Mouse (Mus musculus) heart, embryonic 11.5 days (tissue): ENCODE results near the gene Atpaf2. TPM values are rescaled to one million over a fixed set of nuclear protein-coding genes. Genes with fewer than 3 reads are reported as not detected.
A peak's percentile ranks its signal among the peaks of the same experiment; 100 is the strongest.

Source experiments
- ATAC-seq: fragments of 200-750 bp; cut with Nextera tagmentation; replicated peaks from 2 replicates; pipeline ENCODE4 v1.8.0; 2017; ENCODE audit warnings: moderate library complexity; ENCODE audit not compliant: insufficient number of reproducible peaks, low FRiP score, low TSS enrichment
- H3K27ac ChIP-seq: fragments of 300-500 bp; sonication (generic); 2 replicates; pipeline ENCODE4 v1.5.1; 2014; ENCODE audit warnings: mild to moderate bottlenecking, low read depth, low read length
- H3K27me3 ChIP-seq: fragments of 300-500 bp; sonication (generic); 2 replicates; pipeline ENCODE4 v1.6.1; 2014; ENCODE audit warnings: mild to moderate bottlenecking, low read length, mixed read lengths; ENCODE audit not compliant: control insufficient read depth, insufficient read depth
- H3K36me3 ChIP-seq: fragments of 300-500 bp; sonication (generic); 2 replicates; pipeline ENCODE4 v1.6.1; 2014; ENCODE audit warnings: mild to moderate bottlenecking, low read length, moderate library complexity, mixed read lengths; ENCODE audit not compliant: control insufficient read depth, insufficient read depth
- H3K4me1 ChIP-seq: fragments of 300-500 bp; sonication (generic); 2 replicates; pipeline ENCODE4 v1.6.1; 2014; ENCODE audit warnings: low read length; ENCODE audit not compliant: control insufficient read depth, insufficient read depth
- H3K4me2 ChIP-seq: fragments of 300-500 bp; sonication (generic); 2 replicates; pipeline ENCODE4 v1.6.1; 2014; ENCODE audit warnings: mild to moderate bottlenecking, moderate library complexity
- H3K4me3 ChIP-seq: fragments of 300-500 bp; sonication (generic); 2 replicates; pipeline ENCODE4 v1.5.1; 2014; ENCODE audit warnings: low read depth, low read length
- H3K9ac ChIP-seq: fragments of 300-500 bp; sonication (generic); 2 replicates; pipeline ENCODE4 v1.6.1; 2014; ENCODE audit warnings: mild to moderate bottlenecking, low read depth, low read length, moderate library complexity
- H3K9me3 ChIP-seq: fragments of 300-500 bp; sonication (generic); replicated peaks from 2 replicates; pipeline ENCODE4 v1.6.1; 2016; ENCODE audit warnings: low read length; ENCODE audit not compliant: control insufficient read depth
- WGBS: fragments of 180-500 bp; shearing (Covaris S2); extraction: QIAGEN DNeasy Blood & Tissue Kit; methylation state at CpG from one replicate; pipeline ENCODE4 v1.1.7; 2014; ENCODE audit not compliant: insufficient replicate concordance; 5-methylcytosine and 5-hydroxymethylcytosine counted together
- polyA plus RNA-seq: library from polyadenylated mRNA; unstranded; fragments of >200 nt; fragmentation: Nextera tagmentation; extraction: Ambion mirVana; gene quantifications from 2 replicates; pipeline ENCODE4 v1.2.1, GENCODE M21; 2014

Gene Atpaf2
- polyA plus RNA-seq, 1 experiment from 2014 or later = 52.2 TPM

DNA sequence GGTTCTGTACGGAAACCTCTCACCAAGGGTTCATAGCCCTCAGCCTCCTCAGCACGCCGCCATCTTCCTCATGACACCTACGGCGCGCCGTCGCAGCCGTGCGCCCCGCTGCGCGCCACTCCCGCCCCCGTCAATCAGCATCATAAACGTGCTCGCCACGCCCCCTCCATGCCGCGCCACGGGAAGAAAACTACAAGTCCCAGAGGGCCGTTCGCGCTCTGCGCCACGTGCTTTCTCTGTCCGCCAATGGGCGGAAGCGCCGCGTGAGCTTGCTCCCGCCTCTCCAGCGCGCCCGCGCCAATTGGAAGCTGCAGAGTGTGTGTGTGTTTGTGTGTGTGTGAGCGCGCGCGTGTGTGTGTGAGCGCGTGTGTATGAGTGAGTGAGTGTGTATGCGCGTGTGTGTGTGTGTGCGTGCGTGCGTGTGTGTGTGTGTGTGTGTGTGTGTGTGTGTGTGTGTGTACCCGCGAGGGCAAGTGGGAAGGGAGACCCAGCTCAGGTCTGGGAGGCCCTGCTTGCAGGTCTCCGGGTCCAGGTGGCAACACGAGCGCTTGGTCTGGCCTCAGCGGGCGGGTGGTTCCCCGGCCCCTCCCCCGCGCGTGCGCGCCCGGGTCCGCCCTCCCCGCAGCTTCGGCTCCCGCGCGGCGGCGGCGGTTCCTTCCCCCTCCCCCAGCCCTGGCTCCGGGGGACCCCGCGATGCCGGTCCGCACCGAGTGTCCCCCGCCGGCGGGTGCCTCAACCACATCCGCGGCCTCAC lies 1.1 kb downstream of the Atpaf2 start, which contains the start of gene Gid4:
Gene Gid4 (plus strand): TSS at position 183 of the 754 bp plus-strand sequence.
- peak within 1 kb of the TSS; percentile 89 for H3K27ac ChIP-seq
- H3K9ac ChIP-seq = peak within 1 kb of the TSS; percentile 95
- no peaks in the 10 kb centered on the region for H3K36me3 ChIP-seq
- H3K4me2 ChIP-seq = peak within 1 kb of the TSS; percentile 86
- H3K4me1 ChIP-seq = peaks cover 21% of the 10 kb centered on the region
- peak; percentile 95 for ATAC-seq
- no peaks in the 10 kb centered on the region for H3K27me3 ChIP-seq
- H3K4me3 ChIP-seq = peak within 1 kb of the TSS; percentile 79
- H3K9me3 ChIP-seq = no peaks in the 10 kb centered on the region
- under 1% methylated on average over 79 of the region's 81 CpGs for WGBS

DNA sequence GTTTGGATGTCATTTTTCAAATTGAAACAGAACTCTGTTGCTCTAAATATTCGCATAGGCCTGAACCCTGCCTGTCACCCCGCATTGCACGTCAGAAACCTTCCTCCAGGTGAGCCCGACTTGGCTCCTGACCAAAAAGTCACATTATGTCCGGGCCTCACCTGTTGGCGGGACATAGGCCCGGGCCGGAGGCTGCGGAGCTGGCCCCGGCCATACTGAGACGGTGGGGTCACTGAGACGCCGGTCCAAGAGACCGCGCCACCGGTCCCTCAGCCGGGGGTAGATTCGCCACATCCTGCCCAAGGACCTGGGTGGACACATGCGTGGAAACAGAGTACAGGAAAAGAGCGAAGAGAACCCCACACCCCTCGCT lies 1.7 kb downstream of the Atpaf2 start:
- H3K27me3 ChIP-seq = no peaks in the 10 kb centered on the region
- H3K4me1 ChIP-seq = peaks cover 21% of the 10 kb centered on the region
- under 1% methylated on average over 21 of the region's 21 CpGs for WGBS
- H3K9me3 ChIP-seq = no peaks in the 10 kb centered on the region
- H3K36me3 ChIP-seq = no peaks in the 10 kb centered on the region
- H3K9ac ChIP-seq = peak overlapping the region; percentile 84
- peak overlapping the region; percentile 42 for H3K27ac ChIP-seq
- H3K4me2 ChIP-seq = peak overlapping the region; percentile 86
- H3K4me3 ChIP-seq = peak overlapping the region; percentile 79
- ATAC-seq = peak; percentile 39

GRCm38 (mm10) chr11:60412921-60413320 lies 5.3 kb downstream of the Atpaf2 start:
- ATAC-seq = no peak
- Histone ChIP-seq H3K9ac (no peak overlapping the region), H3K4me3 (no peak overlapping the region), H3K27ac (no peak overlapping the region), H3K4me2 (no peak overlapping the region), H3K9me3 (no peaks in the 10 kb centered on the region), H3K36me3 (no peaks in the 10 kb centered on the region), H3K27me3 (no peaks in the 10 kb centered on the region), H3K4me1 (peaks cover 12% of the 10 kb centered on the region; the same call in 1 of the 2 replicates)
- WGBS = 88% methylated on average over 2 of the region's 2 CpGs

GRCm38 (mm10) chr11:60412173-60412572 lies 6.1 kb downstream of the Atpaf2 start:
- Histone ChIP-seq H3K27ac (no peak overlapping the region), H3K4me1 (peaks cover 12% of the 10 kb centered on the region; the same call in 1 of the 2 replicates), H3K9me3 (no peaks in the 10 kb centered on the region), H3K4me2 (no peak overlapping the region), H3K4me3 (no peak overlapping the region), H3K27me3 (no peaks in the 10 kb centered on the region), H3K9ac (no peak overlapping the region), H3K36me3 (peaks cover 2% of the 10 kb centered on the region; the same call in 1 of the 2 replicates)
- no peak for ATAC-seq
- WGBS = 18% methylated on average over 3 of the region's 3 CpGs

- Histone ChIP-seq H3K27ac (no peak overlapping the region), H3K9ac (no peak overlapping the region), H3K4me3 (no peak overlapping the region), H3K27me3 (no peaks in the 10 kb centered on the region), H3K36me3 (peaks cover 28% of the 10 kb centered on the region), H3K4me1 (no peaks in the 10 kb centered on the region), H3K9me3 (no peaks in the 10 kb centered on the region), H3K4me2 (no peak overlapping the region)
- no peak for ATAC-seq
- 89% methylated on average over 1 of the region's 1 CpGs for WGBS
These were observed 11.7 kb downstream of the Atpaf2 start for GRCm38 (mm10) chr11:60406606-60407005.

GRCm38 (mm10) chr11:60397172-60397571 lies 21.1 kb downstream of the Atpaf2 start:
- no peak for ATAC-seq
- Histone ChIP-seq H3K9ac (no peak overlapping the region), H3K4me2 (no peak overlapping the region), H3K36me3 (peaks cover 5% of the 10 kb centered on the region), H3K9me3 (no peaks in the 10 kb centered on the region), H3K4me3 (no peak overlapping the region), H3K4me1 (no peaks in the 10 kb centered on the region), H3K27ac (no peak overlapping the region), H3K27me3 (no peaks in the 10 kb centered on the region)
- 82% methylated on average over 2 of the region's 2 CpGs for WGBS

DNA sequence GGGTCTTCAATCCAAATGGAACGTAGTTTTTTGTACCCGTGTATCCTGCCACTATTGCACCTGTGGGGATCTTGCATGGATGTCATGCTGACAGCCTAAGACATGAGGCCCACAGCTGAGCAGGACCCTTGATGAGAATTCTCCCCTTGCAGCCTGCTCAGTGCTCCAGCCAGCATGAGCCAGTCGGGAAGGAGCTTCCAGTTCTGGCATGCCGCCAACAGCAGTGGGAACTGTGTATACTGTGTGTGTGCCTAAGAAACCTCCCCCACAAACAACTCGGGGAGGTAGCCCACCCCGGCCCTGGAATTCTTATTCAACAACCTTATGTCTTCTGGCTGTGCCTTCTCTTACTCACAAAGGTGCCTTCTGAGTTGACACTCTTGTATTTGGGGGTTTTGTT lies 21.7 kb downstream of the Atpaf2 start:
- no peak for ATAC-seq
- no peak overlapping the region for H3K4me3 ChIP-seq
- H3K9ac ChIP-seq = no peak overlapping the region
- H3K4me1 ChIP-seq = no peaks in the 10 kb centered on the region
- peaks cover 5% of the 10 kb centered on the region for H3K36me3 ChIP-seq
- no peak overlapping the region for H3K27ac ChIP-seq
- H3K9me3 ChIP-seq = no peaks in the 10 kb centered on the region
- WGBS = 72% methylated on average over 6 of the region's 6 CpGs
- no peak overlapping the region for H3K4me2 ChIP-seq
- no peaks in the 10 kb centered on the region for H3K27me3 ChIP-seq

GRCm38 (mm10) chr11:60391346-60391745 lies 26.9 kb downstream of the Atpaf2 start:
- H3K4me2 ChIP-seq = no peak overlapping the region
- H3K27me3 ChIP-seq = no peaks in the 10 kb centered on the region
- no peak for ATAC-seq
- no peaks in the 10 kb centered on the region for H3K36me3 ChIP-seq
- no peak overlapping the region for H3K27ac ChIP-seq
- no peak overlapping the region for H3K4me3 ChIP-seq
- no peaks in the 10 kb centered on the region for H3K9me3 ChIP-seq
- whole genome bisulfite sequencing = 78% methylated on average over 6 of the region's 6 CpGs
- no peak overlapping the region for H3K9ac ChIP-seq
- no peaks in the 10 kb centered on the region for H3K4me1 ChIP-seq

GRCm38 (mm10) chr11:60387944-60388343 lies 30.3 kb downstream of the Atpaf2 start:
- Histone ChIP-seq H3K9me3 (no peaks in the 10 kb centered on the region), H3K36me3 (no peaks in the 10 kb centered on the region)

More at GRCm38 (mm10) chr11:60387944-60388343, 30.3 kb downstream of the Atpaf2 start:
- 83% methylated on average over 2 of the region's 2 CpGs for WGBS
- H3K9ac ChIP-seq = no peak overlapping the region
- H3K27me3 ChIP-seq = peaks cover 6% of the 10 kb centered on the region; the same call in 1 of the 2 replicates
- H3K4me3 ChIP-seq = no peak overlapping the region
- peaks cover 6% of the 10 kb centered on the region for H3K4me1 ChIP-seq
- no peak overlapping the region for H3K27ac ChIP-seq
- no peak for ATAC-seq
- no peak overlapping the region for H3K4me2 ChIP-seq
